Mouse (Mus musculus) lung, postnatal 0 days (tissue): Measurements from ENCODE around the gene Pip5k1b.

Experiments
- CTCF ChIP-seq: IDR thresholded peaks from 2 replicates; pipeline ENCODE4 v1.5.1; 2016; ENCODE audit warnings: antibody characterized with exemption, mild to moderate bottlenecking
- EP300 ChIP-seq: IDR thresholded peaks from 2 replicates; pipeline ENCODE4 v1.6.1; 2016; ENCODE audit warnings: antibody characterized with exemption, mild to moderate bottlenecking, control low read depth

DNA sequence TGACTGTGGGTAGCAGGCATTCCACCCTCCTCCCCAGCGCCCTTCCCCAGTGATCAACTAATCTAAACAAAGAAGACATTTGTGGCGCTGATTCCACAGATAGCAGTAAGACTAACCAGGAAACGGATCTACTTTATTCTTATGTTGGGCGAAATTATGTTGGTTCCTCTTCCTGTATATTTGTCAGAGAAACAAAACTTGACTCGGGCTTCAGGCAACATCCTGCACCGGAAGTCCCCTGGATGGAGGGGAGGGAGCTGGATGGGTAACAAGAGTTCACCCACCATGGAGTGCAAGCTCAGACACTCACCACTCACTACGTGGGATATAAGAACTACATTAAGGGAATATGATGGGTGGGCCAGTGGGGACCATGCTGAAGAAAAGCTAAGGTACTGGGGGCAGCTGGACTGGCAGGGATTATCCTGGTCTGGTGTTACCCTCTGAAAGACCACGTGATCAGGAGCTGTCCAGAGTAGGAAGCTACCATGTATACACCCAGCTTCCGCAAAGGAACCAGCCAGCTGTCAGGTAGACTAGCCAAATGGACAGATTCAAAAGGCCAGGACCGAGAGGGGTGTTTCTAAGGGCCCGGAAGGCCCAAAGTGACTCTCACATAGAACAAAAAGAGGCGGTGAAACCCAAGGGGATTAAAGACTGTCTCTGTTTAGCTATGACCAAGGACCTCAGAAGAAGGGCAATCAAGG is 219.1 kb downstream of the Pip5k1b start:
- no peak for TF ChIP-seq CTCF
- 0 out of 2 replicates have a peak, but pooled peaks have one; percentile 40 for TF ChIP-seq EP300
